Mouse (Mus musculus) testis, adult 2 months (tissue): ENCODE results near the gene Myl6.

ENCODE experiments used
- CTCF ChIP-seq: fragments of 200-500 bp; IDR thresholded peaks from 2 replicates; pipeline ENCODE4 v1.5.1; 2012; ENCODE audit warnings: low read depth, mild to moderate bottlenecking, inconsistent platforms, low read length, moderate library complexity; ENCODE audit not compliant: control insufficient read depth, insufficient read depth, insufficient replicate concordance
- POLR2A ChIP-seq: fragments of 200-500 bp; IDR thresholded peaks from 2 replicates; pipeline ENCODE4 v1.6.1; 2012; ENCODE audit warnings: low read depth, mild to moderate bottlenecking, inconsistent platforms, low read length, moderate library complexity; ENCODE audit not compliant: control insufficient read depth

DNA sequence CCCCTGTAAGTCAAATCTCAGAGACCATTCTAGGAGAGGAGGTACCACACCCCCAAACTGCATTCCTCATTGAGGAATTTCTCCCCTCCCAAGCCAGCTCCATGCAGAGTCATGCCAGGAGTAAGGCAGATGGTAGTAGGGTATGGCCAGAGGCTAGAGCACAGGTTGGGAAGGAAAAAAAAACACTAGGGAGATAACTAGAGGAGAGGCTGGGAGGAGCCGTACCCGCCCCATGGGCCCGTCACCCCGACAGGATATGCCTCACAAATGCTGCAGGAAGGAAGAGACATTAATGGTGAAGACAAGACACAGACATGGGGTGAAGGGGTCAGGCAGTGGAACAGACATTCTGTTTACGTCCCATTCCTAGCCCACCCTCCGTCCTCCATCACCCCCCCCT lies 2.5 kb downstream of the Myl6 start:
- TF ChIP-seq CTCF, result no peak
- no peak for TF ChIP-seq POLR2A
